Mouse (Mus musculus) kidney, embryonic 16.5 days (tissue): ENCODE data around the gene Tstd3. TPM values are rescaled to one million over a fixed set of nuclear protein-coding genes. Genes with fewer than 3 reads are reported as not detected.

Experiments used
- ATAC-seq: fragments of 200-750 bp; cut with Nextera tagmentation; 2 replicates; pipeline ENCODE4 v1.8.0; 2017; ENCODE audit warnings: moderate TSS enrichment; ENCODE audit not compliant: low FRiP score, low TSS enrichment
- H3K27ac ChIP-seq: fragments of 300-500 bp; sonication (generic); 2 replicates; pipeline ENCODE4 v1.5.1; 2014; ENCODE audit warnings: low read length
- H3K27me3 ChIP-seq: fragments of 300-500 bp; sonication (generic); 2 replicates; pipeline ENCODE4 v1.6.1; 2014; ENCODE audit warnings: low read length, control low read depth, mixed read lengths; ENCODE audit not compliant: insufficient read depth
- H3K36me3 ChIP-seq: fragments of 300-500 bp; sonication (generic); 2 replicates; pipeline ENCODE4 v1.6.1; 2014; ENCODE audit warnings: low read length, control low read depth, mixed read lengths; ENCODE audit not compliant: insufficient read depth
- H3K4me1 ChIP-seq: fragments of 300-500 bp; sonication (generic); 2 replicates; pipeline ENCODE4 v1.6.1; 2014; ENCODE audit warnings: low read length, control low read depth, mixed read lengths; ENCODE audit not compliant: insufficient read depth
- H3K4me2 ChIP-seq: fragments of 300-500 bp; sonication (generic); replicated peaks from 2 replicates; pipeline ENCODE4 v1.6.1; 2014; ENCODE audit warnings: low read depth, low read length
- H3K4me3 ChIP-seq: fragments of 300-500 bp; sonication (generic); 2 replicates; pipeline ENCODE4 v1.5.1; 2014; ENCODE audit warnings: mild to moderate bottlenecking, low read length
- H3K9ac ChIP-seq: fragments of 300-500 bp; sonication (generic); replicated peaks from 2 replicates; pipeline ENCODE4 v1.6.1; 2014; ENCODE audit warnings: low read length
- H3K9me3 ChIP-seq: fragments of 300-500 bp; sonication (generic); 2 replicates; pipeline ENCODE4 v1.6.1; 2016; ENCODE audit warnings: low read length, control low read depth
- WGBS: fragments of 180-500 bp; shearing (Covaris S2); extraction: QIAGEN DNeasy Blood & Tissue Kit; methylation state at CpG from one replicate; pipeline ENCODE4 v1.1.7; 2014; 5-methylcytosine and 5-hydroxymethylcytosine counted together
- polyA plus RNA-seq: library from polyadenylated mRNA; unstranded; fragments of >200 nt; fragmentation: Nextera tagmentation; extraction: Ambion mirVana; gene quantifications from 2 replicates; pipeline ENCODE4 v1.2.1, GENCODE M21; 2015

The Tstd3 gene
- 11.3 and 12.6 TPM in 2 replicates for polyA plus RNA-seq

- WGBS = 2% methylated on average over 17 of the region's 17 CpGs
- peak within 1 kb of the TSS; percentile 72 for H3K4me3 ChIP-seq
- no peaks in the 10 kb centered on the region for H3K27me3 ChIP-seq
- H3K9me3 ChIP-seq = no peaks in the 10 kb centered on the region; the same call in 1 of the 2 replicates
- no peak within 1 kb of the TSS for H3K27ac ChIP-seq
- H3K36me3 ChIP-seq = no peaks in the 10 kb centered on the region
- peak within 1 kb of the TSS; percentile 75 for H3K9ac ChIP-seq
- H3K4me2 ChIP-seq = peak within 1 kb of the TSS; percentile 79
- peaks cover 7% of the 10 kb centered on the region; the same call in 1 of the 2 replicates for H3K4me1 ChIP-seq
- ATAC-seq = peak; percentile 97
Observed at GRCm38 (mm10) chr4:21766863-21767304, at the start of gene Tstd3, which contains the start of gene Usp45. Gene Tstd3 (minus strand): TSS chr4:21767212. Gene Usp45 (plus strand): TSS chr4:21767156.

- H3K4me3 ChIP-seq = no peak overlapping the region
- peaks cover 9% of the 10 kb centered on the region; the same call in 1 of the 2 replicates for H3K36me3 ChIP-seq
- H3K4me1 ChIP-seq = no peaks in the 10 kb centered on the region
- no peak overlapping the region for H3K9ac ChIP-seq
- 45% methylated on average over 2 of the region's 2 CpGs for WGBS
- no peaks in the 10 kb centered on the region for H3K9me3 ChIP-seq
- no peak overlapping the region for H3K27ac ChIP-seq
- H3K4me2 ChIP-seq = no peak overlapping the region
- H3K27me3 ChIP-seq = no peaks in the 10 kb centered on the region
- ATAC-seq = peak; percentile 77; the same call in 1 of the 2 replicates
Observed at GRCm38 (mm10) chr4:21814029-21814428, 47.0 kb upstream of the Tstd3 start.

- 89% methylated on average over 6 of the region's 6 CpGs for WGBS
- H3K4me3 ChIP-seq = no peak overlapping the region
- peaks cover 12% of the 10 kb centered on the region; the same call in 1 of the 2 replicates for H3K36me3 ChIP-seq
- no peaks in the 10 kb centered on the region for H3K4me1 ChIP-seq
- H3K9me3 ChIP-seq = no peaks in the 10 kb centered on the region
- ATAC-seq = no peak
- H3K27ac ChIP-seq = no peak overlapping the region
- no peak overlapping the region for H3K4me2 ChIP-seq
- no peak overlapping the region for H3K9ac ChIP-seq
- no peaks in the 10 kb centered on the region for H3K27me3 ChIP-seq
Observed at GRCm38 (mm10) chr4:21812635-21813034, 45.6 kb upstream of the Tstd3 start.

- Histone ChIP-seq H3K9me3 (no peaks in the 10 kb centered on the region), H3K4me2 (no peak overlapping the region), H3K27ac (no peak overlapping the region), H3K4me1 (no peaks in the 10 kb centered on the region), H3K36me3 (peaks cover 8% of the 10 kb centered on the region; the same call in 1 of the 2 replicates), H3K27me3 (no peaks in the 10 kb centered on the region), H3K4me3 (no peak overlapping the region), H3K9ac (no peak overlapping the region)
- 92% methylated on average over 3 of the region's 3 CpGs for WGBS
- ATAC-seq = no peak
Observed at GRCm38 (mm10) chr4:21810608-21811007, 43.6 kb upstream of the Tstd3 start.

DNA sequence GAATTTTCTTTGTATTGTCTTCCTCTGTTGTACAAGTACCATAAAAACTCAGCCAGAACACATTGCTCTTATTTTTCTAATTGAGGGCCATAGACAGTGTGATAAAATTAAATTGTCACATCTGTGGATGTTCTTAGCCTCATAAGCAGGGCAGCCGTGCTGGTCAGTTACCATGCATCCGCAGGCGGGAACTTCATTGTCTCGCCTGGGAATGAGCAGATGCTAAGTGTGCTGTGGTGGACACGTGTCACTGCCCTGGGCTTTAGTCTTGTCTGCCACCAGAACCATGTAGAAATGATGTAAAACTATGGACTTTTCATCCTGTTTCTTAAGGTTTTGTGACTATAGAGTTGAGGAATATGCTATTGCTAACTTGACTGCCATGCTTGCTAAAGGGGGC lies 40.2 kb upstream of the Tstd3 start:
- 85% methylated on average over 5 of the region's 5 CpGs for WGBS
- H3K4me2 ChIP-seq = no peak overlapping the region
- ATAC-seq = no peak
- no peaks in the 10 kb centered on the region for H3K9me3 ChIP-seq
- H3K4me3 ChIP-seq = no peak overlapping the region
- H3K27ac ChIP-seq = no peak overlapping the region
- no peaks in the 10 kb centered on the region for H3K27me3 ChIP-seq
- H3K4me1 ChIP-seq = no peaks in the 10 kb centered on the region
- H3K36me3 ChIP-seq = peaks cover 16% of the 10 kb centered on the region
- H3K9ac ChIP-seq = no peak overlapping the region

DNA sequence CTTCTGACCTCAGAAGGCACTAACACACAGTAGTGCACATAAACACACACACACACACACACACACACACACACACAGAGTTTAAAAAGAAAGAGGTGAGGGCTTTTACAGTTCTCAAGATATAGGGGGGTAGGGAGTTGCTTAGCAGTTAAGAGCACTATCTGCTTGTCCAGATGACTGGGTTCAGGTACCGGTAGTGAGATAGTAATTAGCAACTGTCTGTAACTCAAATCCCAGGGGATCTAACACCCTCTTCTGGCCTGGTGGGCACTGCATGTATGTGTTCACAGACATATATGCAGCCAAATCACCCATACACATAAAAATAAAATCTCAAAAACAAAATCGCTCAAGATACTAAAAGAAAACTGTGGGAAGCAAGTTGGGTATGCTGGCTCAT lies 34.6 kb upstream of the Tstd3 start:
- no peaks in the 10 kb centered on the region for H3K4me1 ChIP-seq
- no peak overlapping the region for H3K9ac ChIP-seq
- H3K4me2 ChIP-seq = no peak overlapping the region
- H3K4me3 ChIP-seq = no peak overlapping the region
- no peaks in the 10 kb centered on the region for H3K9me3 ChIP-seq
- H3K27ac ChIP-seq = no peak overlapping the region
- 86% methylated on average over 2 of the region's 2 CpGs for WGBS
- ATAC-seq = no peak
- no peaks in the 10 kb centered on the region for H3K27me3 ChIP-seq
- peaks cover 31% of the 10 kb centered on the region for H3K36me3 ChIP-seq

DNA sequence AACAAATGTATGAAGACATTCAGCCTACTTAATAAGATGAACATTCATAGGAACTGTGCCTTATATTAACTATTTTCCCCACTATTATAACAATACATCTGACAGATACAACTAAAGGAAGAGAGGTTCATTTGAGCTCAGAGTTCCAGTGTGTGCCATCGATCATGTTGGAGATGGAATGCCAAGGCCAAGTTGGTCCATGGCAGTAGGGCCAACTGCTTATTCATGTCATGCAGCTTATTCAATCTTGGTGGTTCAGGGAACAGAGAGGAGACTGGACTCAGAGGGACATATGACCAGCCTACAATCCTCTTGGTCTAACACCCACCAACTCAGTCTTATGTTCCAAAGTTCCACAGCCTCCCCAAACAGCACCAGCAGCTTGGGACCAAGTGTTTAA lies 34.0 kb upstream of the Tstd3 start:
- Histone ChIP-seq H3K9me3 (no peaks in the 10 kb centered on the region), H3K27ac (no peak overlapping the region), H3K36me3 (peaks cover 31% of the 10 kb centered on the region), H3K27me3 (no peaks in the 10 kb centered on the region), H3K4me1 (no peaks in the 10 kb centered on the region), H3K9ac (no peak overlapping the region), H3K4me3 (no peak overlapping the region), H3K4me2 (no peak overlapping the region)
- ATAC-seq = no peak
- 98% methylated on average over 1 of the region's 1 CpGs for WGBS

- Histone ChIP-seq H3K4me2 (no peak overlapping the region), H3K27me3 (no peaks in the 10 kb centered on the region), H3K9ac (no peak overlapping the region), H3K36me3 (peaks cover 14% of the 10 kb centered on the region), H3K4me3 (no peak overlapping the region), H3K9me3 (no peaks in the 10 kb centered on the region), H3K27ac (no peak overlapping the region), H3K4me1 (no peaks in the 10 kb centered on the region)
- 47% methylated on average over 3 of the region's 3 CpGs for WGBS
- ATAC-seq = no peak
Observed at GRCm38 (mm10) chr4:21793631-21794030, 26.6 kb upstream of the Tstd3 start.

DNA sequence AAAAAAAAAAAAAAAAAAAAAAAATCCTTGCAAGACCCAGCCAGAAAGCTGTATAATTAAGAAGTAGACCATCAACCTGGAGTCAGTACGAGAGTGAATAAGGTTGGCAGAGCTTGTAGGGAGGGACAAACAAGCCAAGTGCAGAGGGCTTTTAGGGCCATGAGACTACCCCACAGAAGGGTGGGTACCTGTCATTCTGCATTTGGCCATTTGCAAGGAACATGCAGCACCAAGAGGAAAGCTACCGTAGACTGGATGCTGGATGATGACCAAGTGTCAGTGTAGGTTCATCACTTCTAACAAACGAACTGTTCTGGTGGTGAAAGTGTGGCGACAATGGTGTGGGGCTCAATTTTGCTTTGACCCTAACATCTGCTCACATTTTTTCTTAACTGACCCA lies 22.8 kb upstream of the Tstd3 start:
- Histone ChIP-seq H3K36me3 (peaks cover 37% of the 10 kb centered on the region), H3K27ac (no peak overlapping the region), H3K9ac (no peak overlapping the region), H3K4me2 (no peak overlapping the region), H3K9me3 (no peaks in the 10 kb centered on the region), H3K4me3 (no peak overlapping the region), H3K27me3 (no peaks in the 10 kb centered on the region), H3K4me1 (no peaks in the 10 kb centered on the region)
- WGBS = 94% methylated on average over 4 of the region's 4 CpGs
- ATAC-seq = no peak

DNA sequence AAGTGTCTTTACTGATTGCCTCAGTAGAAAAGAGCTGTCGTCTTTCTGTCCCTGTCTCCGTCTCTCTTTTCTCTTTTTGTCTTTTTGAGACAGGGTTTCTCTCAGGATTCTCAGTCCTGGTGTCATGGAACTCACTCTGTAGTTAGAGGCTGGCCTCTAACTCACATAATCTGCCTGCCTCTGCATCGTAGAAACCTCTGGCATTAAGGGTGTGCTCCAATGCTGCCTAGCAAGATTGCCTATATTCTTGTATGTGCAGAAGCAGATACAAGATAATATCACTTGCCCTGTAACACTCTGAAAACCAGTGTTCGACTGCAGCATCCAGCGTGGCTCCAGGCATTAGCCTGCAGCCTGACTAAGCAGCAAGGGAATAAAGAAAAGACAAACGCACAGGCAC lies 21.9 kb upstream of the Tstd3 start:
- H3K36me3 ChIP-seq = peaks cover 40% of the 10 kb centered on the region
- H3K27ac ChIP-seq = no peak overlapping the region
- H3K4me3 ChIP-seq = no peak overlapping the region
- no peak for ATAC-seq
- no peaks in the 10 kb centered on the region for H3K27me3 ChIP-seq
- H3K9me3 ChIP-seq = no peaks in the 10 kb centered on the region
- no peak overlapping the region for H3K9ac ChIP-seq
- WGBS = 94% methylated on average over 6 of the region's 6 CpGs
- H3K4me1 ChIP-seq = no peaks in the 10 kb centered on the region
- H3K4me2 ChIP-seq = no peak overlapping the region
